Mouse (Mus musculus) cerebellum, adult 2 months (tissue): ENCODE measurements at regions not wholly inside any gene's neighbourhood (a gene's known extent, or its start where the extent isn't known, plus 50 kb on each side); places are given as distances from the start of the nearest gene placed in this dataset.
A peak's percentile ranks its signal among the peaks of the same experiment; 100 is the strongest.
"Not testable (repeated sequence)": the region's sequence is repeated elsewhere in the genome, so short reads cannot be mapped to it uniquely, and the experiment has no call there.

Experiments used
- DNase-seq, 2 experiments: peaks; one replicate each; pipeline ENCODE4 v3.0.0; 2021
- H3K27ac ChIP-seq: fragments of 200-500 bp; 2 replicates; pipeline ENCODE4 v1.5.1; 2012; ENCODE audit warnings: low read length, control low read depth, inconsistent platforms; ENCODE audit not compliant: insufficient read depth
- H3K27me3 ChIP-seq: fragments of 200-500 bp; 2 replicates; pipeline ENCODE4 v1.6.1; 2012; ENCODE audit warnings: inconsistent platforms, mild to moderate bottlenecking, low read length, moderate library complexity; ENCODE audit not compliant: control insufficient read depth, insufficient read depth
- H3K4me1 ChIP-seq: fragments of 200-500 bp; 2 replicates; pipeline ENCODE4 v1.6.1; 2011; ENCODE audit warnings: low read length; ENCODE audit not compliant: control insufficient read depth, insufficient read depth
- H3K4me3 ChIP-seq: fragments of 200-500 bp; replicated peaks from 2 replicates; pipeline ENCODE3; 2011; ENCODE audit warnings: mild to moderate bottlenecking, low read depth, low read length, control low read depth; ENCODE audit not compliant: insufficient read depth
- CTCF ChIP-seq: fragments of 200-500 bp; IDR thresholded peaks from 2 replicates; pipeline ENCODE4 v1.5.1; 2011; ENCODE audit warnings: low read depth, mild to moderate bottlenecking, control low read depth, low read length, moderate library complexity, borderline replicate concordance; ENCODE audit not compliant: insufficient read depth
- POLR2A ChIP-seq: fragments of 200-500 bp; IDR thresholded peaks from 2 replicates; pipeline ENCODE4 v1.6.1; 2011; ENCODE audit warnings: low read length, control low read depth, borderline replicate concordance; ENCODE audit not compliant: insufficient read depth
- WGBS: fragments of 180-500 bp; shearing (Covaris S2); methylation state at CpG from one replicate; pipeline ENCODE4 v1.1.7; 2018; 5-methylcytosine and 5-hydroxymethylcytosine counted together

- 39% methylated on average over 3 of the region's 3 CpGs for WGBS
- DNase-seq, result no peak
- Histone ChIP-seq H3K27ac (no peak overlapping the region), H3K27me3 (no peaks in the 10 kb centered on the region), H3K4me3 (no peak overlapping the region), H3K4me1 (no peaks in the 10 kb centered on the region)
- TF ChIP-seq CTCF (no peak), POLR2A (no peak)
These were observed 103.7 kb upstream of the Akr1e1 start for GRCm38 (mm10) chr13:4712698-4713097.

GRCm38 (mm10) chr13:4699591-4699990, 90.6 kb upstream of the Akr1e1 start:
- H3K27me3 ChIP-seq, H3K4me1 ChIP-seq, H3K4me3 ChIP-seq, H3K27ac ChIP-seq, DNase-seq: not testable (repeated sequence)
- WGBS, result 36% methylated on average over 2 of the region's 2 CpGs

- H3K27me3 ChIP-seq, result no peaks in the 10 kb centered on the region
- TF ChIP-seq POLR2A (no peak), CTCF (peak; percentile 29; the same call in 1 of the 2 replicates)
- H3K4me3 ChIP-seq, result no peak overlapping the region
- no peak overlapping the region for H3K27ac ChIP-seq
- H3K4me1 ChIP-seq, result no peaks in the 10 kb centered on the region
- 18% methylated on average over 11 of the region's 11 CpGs for WGBS
- DNase-seq, result peak; percentile 20 to 21
These were observed 57.6 kb upstream of the Akr1e1 start for GRCm38 (mm10) chr13:4666375-4667140.

GRCm38 (mm10) chr13:4663390-4663789, 54.4 kb upstream of the Akr1e1 start:
- TF ChIP-seq POLR2A (no peak), CTCF (no peak)
- 56% methylated on average over 3 of the region's 3 CpGs for WGBS
- DNase-seq, result no peak
- Histone ChIP-seq H3K27me3 (no peaks in the 10 kb centered on the region), H3K27ac (no peak overlapping the region), H3K4me3 (no peak overlapping the region), H3K4me1 (no peaks in the 10 kb centered on the region)

- TF ChIP-seq CTCF (no peak), POLR2A (no peak)
- H3K4me3 ChIP-seq, result no peak overlapping the region
- no peaks in the 10 kb centered on the region for H3K4me1 ChIP-seq
- H3K27me3 ChIP-seq, result no peaks in the 10 kb centered on the region
- DNase-seq, result peak in 1 of 2 experiments; percentile 55
- 32% methylated on average over 13 of the region's 13 CpGs for WGBS
- H3K27ac ChIP-seq, result no peak overlapping the region
These were observed 53.5 kb upstream of the Akr1e1 start for GRCm38 (mm10) chr13:4662336-4663101.
